8 mouse cellular contexts compared by ENCODE assay signal in genomic region chr9:109098366-109098765, GRCm38 (mm10). TPM values are rescaled to one million over a fixed set of nuclear protein-coding genes. Genes with fewer than 3 reads are reported as not detected.
A peak's percentile ranks its signal among the peaks of the same experiment; 100 is the strongest.
DNase-seq lines count a peak whose midpoint lies in the region; ATAC-seq and TF ChIP-seq lines count a peak whose summit lies in the region.

No protein-coding gene starts in this region.

- peaks cover 72% of the 10 kb centered on the region for H3K4me1 ChIP-seq in heart, embryonic 12.5 days (replicated peaks)
- H3K4me1 ChIP-seq in cortical plate, adult 2 months (ENCODE audit: control insufficient read depth, insufficient read depth, low read length) = peaks cover 2% of the 10 kb centered on the region
- H3K4me1 ChIP-seq in heart, postnatal 0 days (ENCODE audit: control insufficient read depth, insufficient read depth) = peaks cover 48% of the 10 kb centered on the region
- peaks cover 67% of the 10 kb centered on the region for H3K4me1 ChIP-seq in midbrain, embryonic 10.5 days

- no peak for TF ChIP-seq EP300 in heart, postnatal 0 days (IDR thresholded peaks at IDR 0.05; ENCODE audit: low read depth)

- no peaks in the 10 kb centered on the region for H3K27me3 ChIP-seq in heart, embryonic 12.5 days (replicated peaks)
- H3K27me3 ChIP-seq in heart, postnatal 0 days (ENCODE audit: control insufficient read depth, insufficient read depth, low read length) = no peaks in the 10 kb centered on the region
- no peaks in the 10 kb centered on the region for H3K27me3 ChIP-seq in midbrain, embryonic 10.5 days (ENCODE audit: low read depth, poor library complexity, severe bottlenecking)

- H3K4me2 ChIP-seq in heart, embryonic 12.5 days = peak overlapping the region; percentile 83
- peak overlapping the region; percentile 94 for H3K4me2 ChIP-seq in heart, postnatal 0 days (ENCODE audit: low read depth, low read length)

- peaks cover 29% of the 10 kb centered on the region for H3K36me3 ChIP-seq in heart, embryonic 12.5 days
- H3K36me3 ChIP-seq in heart, postnatal 0 days (replicated peaks; ENCODE audit: control insufficient read depth, insufficient read depth, low read length) = peaks cover 10% of the 10 kb centered on the region; the same call in 1 of the 2 replicates
- H3K36me3 ChIP-seq in midbrain, embryonic 10.5 days = peaks cover 51% of the 10 kb centered on the region

- peak overlapping the region; percentile 99 for H3K27ac ChIP-seq in heart, embryonic 12.5 days (ENCODE audit: poor library complexity, severe bottlenecking)
- peak overlapping the region; percentile 69 for H3K27ac ChIP-seq in cortical plate, adult 2 months (ENCODE audit: insufficient read depth, low read length)
- H3K27ac ChIP-seq in heart, postnatal 0 days (ENCODE audit: low read depth) = peak overlapping the region; percentile 88
- H3K27ac ChIP-seq in midbrain, embryonic 10.5 days (replicated peaks) = peak overlapping the region; percentile 100

- ATAC-seq in heart, embryonic 12.5 days (ENCODE audit: insufficient number of reproducible peaks, low FRiP score) = no peak
- ATAC-seq in heart, postnatal 0 days (ENCODE audit: insufficient read depth, low read depth) = no peak

- no peak for TF ChIP-seq CTCF in cortical plate, adult 2 months (IDR thresholded peaks at IDR 0.05; ENCODE audit: extremely low read depth, insufficient read depth, low read length)
- TF ChIP-seq CTCF in heart, postnatal 0 days (IDR thresholded peaks at IDR 0.05; ENCODE audit: low read depth) = no peak

- 75% methylated on average over 8 of the region's 8 CpGs for WGBS in heart, embryonic 12.5 days
- WGBS in heart, postnatal 0 days = 67% methylated on average over 8 of the region's 8 CpGs
- 93% methylated on average over 8 of the region's 8 CpGs for WGBS in midbrain, embryonic 10.5 days

- no peak overlapping the region for H3K4me3 ChIP-seq in heart, embryonic 12.5 days
- 0 out of 2 replicates have a peak overlapping the region, but pooled peaks have one; percentile 2 for H3K4me3 ChIP-seq in cortical plate, adult 2 months (ENCODE audit: insufficient read depth, low read length)
- H3K4me3 ChIP-seq in heart, postnatal 0 days (ENCODE audit: low read depth, low read length) = peak overlapping the region; percentile 14; the same call in 1 of the 2 replicates
- peak overlapping the region; percentile 85 for H3K4me3 ChIP-seq in midbrain, embryonic 10.5 days

- peak overlapping the region; percentile 97; the same call in 1 of the 2 replicates for H3K9ac ChIP-seq in heart, embryonic 12.5 days
- H3K9ac ChIP-seq in heart, postnatal 0 days (replicated peaks; ENCODE audit: low read depth, low read length) = no peak overlapping the region; the same call in 1 of the 2 replicates

- no peaks in the 10 kb centered on the region for H3K9me3 ChIP-seq in heart, embryonic 12.5 days (replicated peaks)
- H3K9me3 ChIP-seq in heart, postnatal 0 days (replicated peaks; ENCODE audit: control insufficient read depth, low read length) = no peaks in the 10 kb centered on the region
- H3K9me3 ChIP-seq in midbrain, embryonic 10.5 days (replicated peaks) = no peaks in the 10 kb centered on the region

- no peak for DNase-seq in heart, adult 9 months (ENCODE audit: low spot score in 2 of 2)
- no peak for DNase-seq in heart, postnatal 0 days (ENCODE audit: low spot score)
- no peak for DNase-seq in midbrain, embryonic 10.5 days (ENCODE audit: low spot score)
- DNase-seq in right cerebral cortex, postnatal 10 days (ENCODE audit: low spot score in 2 of 2) = no peak
- no peak for DNase-seq in layer of hippocampus, adult 9-11 months
- DNase-seq in spleen, postnatal 4 days (ENCODE audit: low spot score in 2 of 2) = no peak

- TF ChIP-seq POLR2A in cortical plate, adult 2 months (IDR thresholded peaks at IDR 0.05; ENCODE audit: extremely low read depth, insufficient read depth, low read length) = no peak

RNA-seq across cellular contexts. Expression of gene Plxnb1, which starts 3.2 kb away (rescaled TPM):
- 11.1 and 11.7 TPM in 2 replicates for polyA plus RNA-seq in heart, embryonic 12.5 days (2016; fragmentation: Nextera tagmentation; extraction: Ambion mirVana)
- 30.1 and 30.2 TPM in 2 replicates for polyA plus RNA-seq in cortical plate, adult 2 months (2012; rRNA removed)
- 26.1 and 54.3 TPM in 2 replicates for total RNA-seq in heart, postnatal 0 days (2014; rRNA removed; ENCODE audit: low replicate concordance)
- 3.0 and 3.3 TPM in 2 replicates for polyA plus RNA-seq in heart, postnatal 0 days (2015; fragmentation: Nextera tagmentation; extraction: Ambion mirVana)
- polyA plus RNA-seq in midbrain, embryonic 10.5 days (2016; fragmentation: Nextera tagmentation; extraction: Ambion mirVana) = 24.9 and 36.8 TPM in 2 replicates

RNA-seq across cellular contexts. Expression of gene Tma7, which starts 16.0 kb away (rescaled TPM):
- 715 and 742 TPM in 2 replicates for polyA plus RNA-seq in heart, embryonic 12.5 days (2016; fragmentation: Nextera tagmentation; extraction: Ambion mirVana)
- 206 and 214 TPM in 2 replicates for polyA plus RNA-seq in cortical plate, adult 2 months (2012; rRNA removed)
- total RNA-seq in heart, postnatal 0 days (2014; rRNA removed; ENCODE audit: low replicate concordance) = 70.4 and 74.5 TPM in 2 replicates
- 490 and 527 TPM in 2 replicates for polyA plus RNA-seq in heart, postnatal 0 days (2015; fragmentation: Nextera tagmentation; extraction: Ambion mirVana)
- 733 and 761 TPM in 2 replicates for polyA plus RNA-seq in midbrain, embryonic 10.5 days (2016; fragmentation: Nextera tagmentation; extraction: Ambion mirVana)

RNA-seq across cellular contexts. Expression of gene Ccdc51, which starts 16.1 kb away (rescaled TPM):
- polyA plus RNA-seq in heart, embryonic 12.5 days (2016; fragmentation: Nextera tagmentation; extraction: Ambion mirVana) = 14.6 and 16.3 TPM in 2 replicates
- 6.2 and 6.3 TPM in 2 replicates for polyA plus RNA-seq in cortical plate, adult 2 months (2012; rRNA removed)
- 11.6 and 19.5 TPM in 2 replicates for total RNA-seq in heart, postnatal 0 days (2014; rRNA removed; ENCODE audit: low replicate concordance)
- 14.3 and 14.6 TPM in 2 replicates for polyA plus RNA-seq in heart, postnatal 0 days (2015; fragmentation: Nextera tagmentation; extraction: Ambion mirVana)
- polyA plus RNA-seq in midbrain, embryonic 10.5 days (2016; fragmentation: Nextera tagmentation; extraction: Ambion mirVana) = 14.5 and 14.9 TPM in 2 replicates

RNA-seq across cellular contexts. Expression of gene Atrip, which starts 24.4 kb away (rescaled TPM):
- polyA plus RNA-seq in heart, embryonic 12.5 days (2016; fragmentation: Nextera tagmentation; extraction: Ambion mirVana) = 17.9 and 19.6 TPM in 2 replicates
- polyA plus RNA-seq in cortical plate, adult 2 months (2012; rRNA removed) = 36.4 and 37.1 TPM in 2 replicates
- 17.1 and 31.2 TPM in 2 replicates for total RNA-seq in heart, postnatal 0 days (2014; rRNA removed; ENCODE audit: low replicate concordance)
- 11.1 and 11.7 TPM in 2 replicates for polyA plus RNA-seq in heart, postnatal 0 days (2015; fragmentation: Nextera tagmentation; extraction: Ambion mirVana)
- 32.1 and 33.4 TPM in 2 replicates for polyA plus RNA-seq in midbrain, embryonic 10.5 days (2016; fragmentation: Nextera tagmentation; extraction: Ambion mirVana)

RNA-seq across cellular contexts. Expression of gene Trex1, which starts 38.8 kb away (rescaled TPM):
- 5.8 and 7.1 TPM in 2 replicates for polyA plus RNA-seq in heart, embryonic 12.5 days (2016; fragmentation: Nextera tagmentation; extraction: Ambion mirVana)
- 32.4 and 34.2 TPM in 2 replicates for polyA plus RNA-seq in cortical plate, adult 2 months (2012; rRNA removed)
- 21.6 and 44.2 TPM in 2 replicates for total RNA-seq in heart, postnatal 0 days (2014; rRNA removed; ENCODE audit: low replicate concordance)
- 14.5 and 14.6 TPM in 2 replicates for polyA plus RNA-seq in heart, postnatal 0 days (2015; fragmentation: Nextera tagmentation; extraction: Ambion mirVana)
- polyA plus RNA-seq in midbrain, embryonic 10.5 days (2016; fragmentation: Nextera tagmentation; extraction: Ambion mirVana) = 7.5 and 10.1 TPM in 2 replicates
